Mouse (Mus musculus) heart, postnatal 0 days (tissue): Measurements from ENCODE around the gene Kcnip4. TPM values are rescaled to one million over a fixed set of nuclear protein-coding genes. Genes with fewer than 3 reads are reported as not detected.

ENCODE experiments used
- ATAC-seq: fragments of 200-750 bp; cut with Nextera tagmentation; 2 replicates; pipeline ENCODE4 v1.8.0; 2017; ENCODE audit warnings: low read depth, moderate number of reproducible peaks, moderate library complexity; ENCODE audit not compliant: insufficient read depth
- DNase-seq: peaks from one replicate; pipeline ENCODE4 v3.0.0-alpha.2; 2016; ENCODE audit warnings: low spot score
- H3K27ac ChIP-seq: fragments of 300-500 bp; sonication (generic); 2 replicates; pipeline ENCODE4 v1.5.1; 2014; ENCODE audit warnings: low read depth, mild to moderate bottlenecking
- H3K27me3 ChIP-seq: fragments of 300-500 bp; sonication (generic); 2 replicates; pipeline ENCODE4 v1.6.1; 2014; ENCODE audit warnings: low read length, mixed read lengths; ENCODE audit not compliant: control insufficient read depth, insufficient read depth
- H3K36me3 ChIP-seq: fragments of 300-500 bp; sonication (generic); replicated peaks from 2 replicates; pipeline ENCODE4 v1.6.1; 2014; ENCODE audit warnings: low read length, mixed read lengths; ENCODE audit not compliant: control insufficient read depth, insufficient read depth
- H3K4me1 ChIP-seq: fragments of 300-500 bp; sonication (generic); 2 replicates; pipeline ENCODE4 v1.6.1; 2014; ENCODE audit warnings: antibody characterized with exemption; ENCODE audit not compliant: control insufficient read depth, insufficient read depth
- H3K4me2 ChIP-seq: fragments of 300-500 bp; sonication (generic); 2 replicates; pipeline ENCODE4 v1.6.1; 2014; ENCODE audit warnings: low read depth, mild to moderate bottlenecking, low read length, moderate library complexity
- H3K4me3 ChIP-seq: fragments of 300-500 bp; sonication (generic); 2 replicates; pipeline ENCODE4 v1.5.1; 2014; ENCODE audit warnings: low read depth, low read length
- H3K9ac ChIP-seq: fragments of 300-500 bp; sonication (generic); replicated peaks from 2 replicates; pipeline ENCODE4 v1.6.1; 2014; ENCODE audit warnings: low read depth, low read length, mixed read lengths
- H3K9me3 ChIP-seq: fragments of 300-500 bp; sonication (generic); replicated peaks from 2 replicates; pipeline ENCODE4 v1.6.1; 2016; ENCODE audit warnings: low read length; ENCODE audit not compliant: control insufficient read depth
- CTCF ChIP-seq: IDR thresholded peaks from 2 replicates; pipeline ENCODE4 v1.5.1; 2016; ENCODE audit warnings: antibody characterized with exemption, control low read depth, low read depth
- EP300 ChIP-seq: IDR thresholded peaks from 2 replicates; pipeline ENCODE4 v1.6.1; 2016; ENCODE audit warnings: antibody characterized with exemption, low read depth
- WGBS: fragments of 180-500 bp; shearing (Covaris S2); extraction: QIAGEN DNeasy Blood & Tissue Kit; methylation state at CpG from one replicate; pipeline ENCODE4 v1.1.7; 2014; 5-methylcytosine and 5-hydroxymethylcytosine counted together
- polyA plus RNA-seq: library from polyadenylated mRNA; unstranded; fragments of >200 nt; fragmentation: Nextera tagmentation; extraction: Ambion mirVana; gene quantifications from 2 replicates; pipeline ENCODE4 v1.2.1, GENCODE M21; 2015
- total RNA-seq: library from RNA; depleted of rRNA; stranded (reverse); fragments of >200 nt; gene quantifications from 2 replicates; pipeline ENCODE4 v1.2.3, GENCODE M21; 2014; ENCODE audit warnings: low replicate concordance

Gene Kcnip4
- total and polyA plus RNA-seq, 2 experiments from 2014 or later = 0.11 TPM; not detected in 1

GRCm38 (mm10) chr5:49090122-49090680 is 434.5 kb downstream of the Kcnip4 start:
- ATAC-seq = no peak
- no peak overlapping the region for H3K4me3 ChIP-seq

GRCm38 (mm10) chr5:49065646-49066045 is 459.1 kb downstream of the Kcnip4 start:
- DNase-seq = no peak
- H3K4me2 ChIP-seq = no peak overlapping the region
- H3K9me3 ChIP-seq = no peaks in the 10 kb centered on the region
- TF ChIP-seq EP300 = no peak
- TF ChIP-seq CTCF = no peak
- no peak for ATAC-seq
- no peaks in the 10 kb centered on the region for H3K36me3 ChIP-seq
- 13% methylated on average over 1 of the region's 1 CpGs for WGBS
- no peak overlapping the region for H3K4me3 ChIP-seq
- H3K4me1 ChIP-seq = no peaks in the 10 kb centered on the region
- no peaks in the 10 kb centered on the region for H3K27me3 ChIP-seq
- no peak overlapping the region for H3K9ac ChIP-seq
- H3K27ac ChIP-seq = no peak overlapping the region

More at GRCm38 (mm10) chr5:49090122-49090680, 434.5 kb downstream of the Kcnip4 start:
- no peaks in the 10 kb centered on the region for H3K4me1 ChIP-seq
- TF ChIP-seq EP300 = no peak
- TF ChIP-seq CTCF = peak; percentile 90
- no peaks in the 10 kb centered on the region for H3K9me3 ChIP-seq
- no peaks in the 10 kb centered on the region for H3K36me3 ChIP-seq
- 9% methylated on average over 6 of the region's 6 CpGs for WGBS
- no peaks in the 10 kb centered on the region for H3K27me3 ChIP-seq
- H3K27ac ChIP-seq = no peak overlapping the region
- H3K4me2 ChIP-seq = no peak overlapping the region
- no peak overlapping the region for H3K9ac ChIP-seq
- peak; percentile 37 for DNase-seq

GRCm38 (mm10) chr5:49058926-49059325 is 465.8 kb downstream of the Kcnip4 start:
- Histone ChIP-seq H3K27ac (no peak overlapping the region), H3K9me3 (no peaks in the 10 kb centered on the region), H3K4me1 (no peaks in the 10 kb centered on the region), H3K9ac (no peak overlapping the region), H3K4me3 (no peak overlapping the region), H3K36me3 (no peaks in the 10 kb centered on the region), H3K4me2 (no peak overlapping the region), H3K27me3 (no peaks in the 10 kb centered on the region)
- ATAC-seq (no peak), DNase-seq (no peak)
- TF ChIP-seq CTCF (no peak), EP300 (no peak)

- H3K4me2 ChIP-seq = no peak overlapping the region
- no peak for ATAC-seq
- no peaks in the 10 kb centered on the region for H3K4me1 ChIP-seq
- H3K27ac ChIP-seq = no peak overlapping the region
- H3K9ac ChIP-seq = no peak overlapping the region
- WGBS = 61% methylated on average over 4 of the region's 4 CpGs
- H3K4me3 ChIP-seq = no peak overlapping the region
- no peaks in the 10 kb centered on the region for H3K36me3 ChIP-seq
- H3K9me3 ChIP-seq = no peaks in the 10 kb centered on the region
- no peaks in the 10 kb centered on the region for H3K27me3 ChIP-seq
- TF ChIP-seq EP300 (no peak), CTCF (no peak)
- no peak for DNase-seq
These were observed 466.9 kb downstream of the Kcnip4 start for GRCm38 (mm10) chr5:49057636-49058340.

GRCm38 (mm10) chr5:49047960-49048359 is 476.7 kb downstream of the Kcnip4 start:
- no peaks in the 10 kb centered on the region for H3K4me1 ChIP-seq
- no peaks in the 10 kb centered on the region for H3K36me3 ChIP-seq
- 69% methylated on average over 1 of the region's 1 CpGs for WGBS
- H3K27ac ChIP-seq = no peak overlapping the region
- H3K4me2 ChIP-seq = no peak overlapping the region
- no peak overlapping the region for H3K4me3 ChIP-seq
- no peaks in the 10 kb centered on the region for H3K9me3 ChIP-seq
- no peak for TF ChIP-seq CTCF
- no peak for TF ChIP-seq EP300
- ATAC-seq (no peak), DNase-seq (no peak)
- no peaks in the 10 kb centered on the region for H3K27me3 ChIP-seq
- H3K9ac ChIP-seq = no peak overlapping the region
